Mouse (Mus musculus): ENCODE data around the gene Szt2. TPM values are rescaled to one million over a fixed set of nuclear protein-coding genes. Genes with fewer than 3 reads are reported as not detected.

Szt2 gene
- polyA plus RNA-seq, 1 experiment from 2014 or later, result 8.7 TPM

- ATAC-seq (ENCODE audit: low read depth), result no peak
- H3K27ac ChIP-seq (replicated peaks; ENCODE audit: low read depth, low read length), result no peak overlapping the region
- H3K9me3 ChIP-seq (ENCODE audit: control insufficient read depth, low read length), result no peaks in the 10 kb centered on the region
- no peak overlapping the region for H3K4me3 ChIP-seq (ENCODE audit: low read depth, low read length)
- 89% methylated on average over 12 of the region's 12 CpGs for WGBS
- DNase-seq (ENCODE audit: low spot score), result no peak
- H3K4me1 ChIP-seq (ENCODE audit: control insufficient read depth, insufficient read depth, low read length), result no peaks in the 10 kb centered on the region
- H3K9ac ChIP-seq (ENCODE audit: low read depth, low read length), result no peak overlapping the region
- no peak overlapping the region for H3K4me2 ChIP-seq (ENCODE audit: low read depth, low read length)
- H3K36me3 ChIP-seq (ENCODE audit: control insufficient read depth, insufficient read depth, low read length), result peaks cover 91% of the 10 kb centered on the region
- no peaks in the 10 kb centered on the region for H3K27me3 ChIP-seq (replicated peaks; ENCODE audit: control insufficient read depth, insufficient read depth, low read length)
Measured at GRCm38 (mm10) chr4:118367551-118367950, 41.5 kb downstream of the Szt2 start.

GRCm38 (mm10) chr4:118365991-118366390, 43.1 kb downstream of the Szt2 start:
- H3K27ac ChIP-seq (replicated peaks; ENCODE audit: low read depth, low read length), result no peak overlapping the region
- no peak overlapping the region for H3K4me2 ChIP-seq (ENCODE audit: low read depth, low read length)
- no peaks in the 10 kb centered on the region for H3K27me3 ChIP-seq (replicated peaks; ENCODE audit: control insufficient read depth, insufficient read depth, low read length)
- ATAC-seq (ENCODE audit: low read depth) (no peak), DNase-seq (ENCODE audit: low spot score) (no peak)
- no peak overlapping the region for H3K9ac ChIP-seq (ENCODE audit: low read depth, low read length)
- H3K4me3 ChIP-seq (ENCODE audit: low read depth, low read length), result no peak overlapping the region
- peaks cover 91% of the 10 kb centered on the region for H3K36me3 ChIP-seq (ENCODE audit: control insufficient read depth, insufficient read depth, low read length)
- 93% methylated on average over 14 of the region's 14 CpGs for WGBS
- no peaks in the 10 kb centered on the region for H3K9me3 ChIP-seq (ENCODE audit: control insufficient read depth, low read length)
- H3K4me1 ChIP-seq (ENCODE audit: control insufficient read depth, insufficient read depth, low read length), result no peaks in the 10 kb centered on the region

- Histone ChIP-seq H3K9me3 (ENCODE audit: control insufficient read depth, low read length) (no peaks in the 10 kb centered on the region), H3K9ac (ENCODE audit: low read depth, low read length) (no peak overlapping the region), H3K27ac (replicated peaks; ENCODE audit: low read depth, low read length) (no peak overlapping the region), H3K4me3 (ENCODE audit: low read depth, low read length) (no peak overlapping the region), H3K4me1 (ENCODE audit: control insufficient read depth, insufficient read depth, low read length) (peaks cover 7% of the 10 kb centered on the region), H3K27me3 (replicated peaks; ENCODE audit: control insufficient read depth, insufficient read depth, low read length) (no peaks in the 10 kb centered on the region), H3K36me3 (ENCODE audit: control insufficient read depth, insufficient read depth, low read length) (peaks cover 80% of the 10 kb centered on the region), H3K4me2 (ENCODE audit: low read depth, low read length) (no peak overlapping the region)
- 96% methylated on average over 12 of the region's 13 CpGs for WGBS
- DNase-seq (ENCODE audit: low spot score) (no peak), ATAC-seq (ENCODE audit: low read depth) (no peak)
Measured at GRCm38 (mm10) chr4:118364641-118365040, 44.4 kb downstream of the Szt2 start.

GRCm38 (mm10) chr4:118363985-118364384, 45.1 kb downstream of the Szt2 start:
- peaks cover 73% of the 10 kb centered on the region for H3K36me3 ChIP-seq (ENCODE audit: control insufficient read depth, insufficient read depth, low read length)
- no peak for DNase-seq (ENCODE audit: low spot score)
- no peak overlapping the region for H3K4me2 ChIP-seq (ENCODE audit: low read depth, low read length)
- ATAC-seq (ENCODE audit: low read depth), result no peak
- H3K9ac ChIP-seq (ENCODE audit: low read depth, low read length), result no peak overlapping the region
- H3K9me3 ChIP-seq (ENCODE audit: control insufficient read depth, low read length), result no peaks in the 10 kb centered on the region
- H3K27me3 ChIP-seq (replicated peaks; ENCODE audit: control insufficient read depth, insufficient read depth, low read length), result no peaks in the 10 kb centered on the region
- WGBS, result 99% methylated on average over 3 of the region's 3 CpGs
- peaks cover 12% of the 10 kb centered on the region for H3K4me1 ChIP-seq (ENCODE audit: control insufficient read depth, insufficient read depth, low read length)
- no peak overlapping the region for H3K27ac ChIP-seq (replicated peaks; ENCODE audit: low read depth, low read length)
- no peak overlapping the region for H3K4me3 ChIP-seq (ENCODE audit: low read depth, low read length)

GRCm38 (mm10) chr4:118362879-118363278, 46.2 kb downstream of the Szt2 start:
- Histone ChIP-seq H3K9me3 (ENCODE audit: control insufficient read depth, low read length) (no peaks in the 10 kb centered on the region), H3K4me1 (ENCODE audit: control insufficient read depth, insufficient read depth, low read length) (peaks cover 12% of the 10 kb centered on the region), H3K4me2 (ENCODE audit: low read depth, low read length) (no peak overlapping the region), H3K27ac (replicated peaks; ENCODE audit: low read depth, low read length) (no peak overlapping the region), H3K27me3 (replicated peaks; ENCODE audit: control insufficient read depth, insufficient read depth, low read length) (no peaks in the 10 kb centered on the region), H3K4me3 (ENCODE audit: low read depth, low read length) (no peak overlapping the region), H3K9ac (ENCODE audit: low read depth, low read length) (no peak overlapping the region), H3K36me3 (ENCODE audit: control insufficient read depth, insufficient read depth, low read length) (peaks cover 62% of the 10 kb centered on the region)
- no peak for DNase-seq (ENCODE audit: low spot score)
- WGBS, result 96% methylated on average over 6 of the region's 6 CpGs
- no peak for ATAC-seq (ENCODE audit: low read depth)

- 76% methylated on average over 5 of the region's 5 CpGs for WGBS
- no peak overlapping the region for H3K27ac ChIP-seq (replicated peaks; ENCODE audit: low read depth, low read length)
- no peak overlapping the region for H3K4me3 ChIP-seq (ENCODE audit: low read depth, low read length)
- no peaks in the 10 kb centered on the region for H3K9me3 ChIP-seq (ENCODE audit: control insufficient read depth, low read length)
- no peak overlapping the region for H3K4me2 ChIP-seq (ENCODE audit: low read depth, low read length)
- H3K4me1 ChIP-seq (ENCODE audit: control insufficient read depth, insufficient read depth, low read length), result peaks cover 12% of the 10 kb centered on the region
- no peak for DNase-seq (ENCODE audit: low spot score)
- peaks cover 52% of the 10 kb centered on the region for H3K36me3 ChIP-seq (ENCODE audit: control insufficient read depth, insufficient read depth, low read length)
- H3K27me3 ChIP-seq (replicated peaks; ENCODE audit: control insufficient read depth, insufficient read depth, low read length), result no peaks in the 10 kb centered on the region
- H3K9ac ChIP-seq (ENCODE audit: low read depth, low read length), result no peak overlapping the region
- no peak for ATAC-seq (ENCODE audit: low read depth)
Measured at GRCm38 (mm10) chr4:118361451-118361850, 47.6 kb downstream of the Szt2 start.

- 2% methylated on average over 43 of the region's 54 CpGs for WGBS
Measured at GRCm38 (mm10) chr4:118359896-118360720, 49.0 kb downstream of the Szt2 start.

GRCm38 (mm10) chr4:118359211-118359895, 49.7 kb downstream of the Szt2 start:
- Histone ChIP-seq H3K36me3 (ENCODE audit: control insufficient read depth, insufficient read depth, low read length) (peaks cover 32% of the 10 kb centered on the region), H3K4me3 (ENCODE audit: low read depth, low read length) (peak overlapping the region; percentile 65), H3K27ac (replicated peaks; ENCODE audit: low read depth, low read length) (peak overlapping the region; percentile 87; the same call in 1 of the 2 replicates), H3K9me3 (ENCODE audit: control insufficient read depth, low read length) (no peaks in the 10 kb centered on the region), H3K4me2 (ENCODE audit: low read depth, low read length) (peak overlapping the region; percentile 91), H3K9ac (ENCODE audit: low read depth, low read length) (peak overlapping the region; percentile 86), H3K4me1 (ENCODE audit: control insufficient read depth, insufficient read depth, low read length) (peaks cover 12% of the 10 kb centered on the region), H3K27me3 (replicated peaks; ENCODE audit: control insufficient read depth, insufficient read depth, low read length) (no peaks in the 10 kb centered on the region)
- DNase-seq (ENCODE audit: low spot score) (no peak), ATAC-seq (ENCODE audit: low read depth) (peak; percentile 56)
- WGBS, result 16% methylated on average over 21 of the region's 21 CpGs

More at GRCm38 (mm10) chr4:118359896-118360720, 49.0 kb downstream of the Szt2 start:
- Histone ChIP-seq H3K27ac (replicated peaks; ENCODE audit: low read depth, low read length) (peak overlapping the region; percentile 87), H3K9ac (ENCODE audit: low read depth, low read length) (peak overlapping the region; percentile 86), H3K4me1 (ENCODE audit: control insufficient read depth, insufficient read depth, low read length) (peaks cover 12% of the 10 kb centered on the region), H3K4me2 (ENCODE audit: low read depth, low read length) (peak overlapping the region; percentile 91), H3K36me3 (ENCODE audit: control insufficient read depth, insufficient read depth, low read length) (peaks cover 39% of the 10 kb centered on the region), H3K27me3 (replicated peaks; ENCODE audit: control insufficient read depth, insufficient read depth, low read length) (no peaks in the 10 kb centered on the region), H3K4me3 (ENCODE audit: low read depth, low read length) (peak overlapping the region; percentile 65), H3K9me3 (ENCODE audit: control insufficient read depth, low read length) (no peaks in the 10 kb centered on the region)
- DNase-seq (ENCODE audit: low spot score) (peak; percentile 83), ATAC-seq (ENCODE audit: low read depth) (peak; percentile 89)
